Mouse (Mus musculus) heart, adult 2 months (tissue): ENCODE results near the gene Bcl2l14.

Source experiments
- CTCF ChIP-seq: fragments of 200-600 bp; IDR thresholded peaks from 2 replicates; pipeline ENCODE4 v1.8.1; 2022; ENCODE audit warnings: antibody characterized with exemption, mild to moderate bottlenecking, moderate library complexity
- EP300 ChIP-seq: fragments of 200-500 bp; IDR thresholded peaks from 2 replicates; pipeline ENCODE4 v1.6.1; 2011; ENCODE audit warnings: low read depth, low read length, control low read depth; ENCODE audit not compliant: insufficient read depth
- POLR2A ChIP-seq: fragments of 200-500 bp; IDR thresholded peaks from 2 replicates; pipeline ENCODE4 v1.6.1; 2011; ENCODE audit warnings: mild to moderate bottlenecking, low read depth, low read length, control low read depth; ENCODE audit not compliant: insufficient read depth

- no peak for TF ChIP-seq EP300
- no peak for TF ChIP-seq CTCF
- no peak for TF ChIP-seq POLR2A
These were observed 43.9 kb downstream of the Bcl2l14 start for GRCm38 (mm10) chr6:134440023-134440422.
